Mouse (Mus musculus): ENCODE results near the gene Tapbpl.

Tapbpl gene

DNA sequence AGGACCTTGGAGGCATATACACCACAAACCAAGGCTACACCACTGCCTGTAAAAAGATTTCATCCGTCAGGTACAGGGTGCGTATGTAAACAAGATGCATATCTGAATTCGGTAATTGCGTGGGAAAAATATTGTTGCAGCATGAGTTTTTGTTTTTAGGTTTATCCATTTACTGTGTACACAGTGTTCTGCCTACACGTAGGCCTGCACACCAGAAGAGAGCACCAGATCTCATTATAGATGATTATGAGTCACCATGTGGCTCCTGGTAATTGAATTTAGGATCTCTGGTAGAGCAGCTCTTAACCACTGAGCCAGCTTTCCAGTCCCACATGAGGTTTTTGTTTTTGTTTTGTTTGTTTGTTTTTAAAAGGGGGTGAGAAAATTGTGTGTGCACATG is 34.5 kb downstream of the Tapbpl start:
- DNase-seq (ENCODE audit: low read depth, low spot score), result no peak

DNA sequence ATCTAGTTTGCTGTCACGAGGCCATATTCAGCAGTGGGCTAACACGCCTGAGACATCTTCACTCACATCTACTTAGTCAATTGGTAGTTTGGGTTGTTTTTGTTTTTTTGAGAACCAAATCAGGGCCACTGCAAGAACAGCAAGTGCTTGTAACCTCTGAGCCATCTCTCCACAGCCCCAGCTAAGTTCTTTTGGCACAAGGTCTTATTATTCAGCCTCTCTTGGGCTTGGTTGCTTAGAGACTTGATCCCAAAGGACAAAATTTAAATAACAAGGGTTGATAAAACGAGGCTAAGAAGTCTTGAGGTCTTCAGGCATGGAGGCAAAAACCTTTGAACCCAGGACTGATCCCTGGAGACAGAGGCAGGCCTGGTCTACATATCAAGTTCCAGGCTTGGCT is 35.4 kb downstream of the Tapbpl start:
- no peak for DNase-seq (ENCODE audit: low read depth, low spot score)

DNA sequence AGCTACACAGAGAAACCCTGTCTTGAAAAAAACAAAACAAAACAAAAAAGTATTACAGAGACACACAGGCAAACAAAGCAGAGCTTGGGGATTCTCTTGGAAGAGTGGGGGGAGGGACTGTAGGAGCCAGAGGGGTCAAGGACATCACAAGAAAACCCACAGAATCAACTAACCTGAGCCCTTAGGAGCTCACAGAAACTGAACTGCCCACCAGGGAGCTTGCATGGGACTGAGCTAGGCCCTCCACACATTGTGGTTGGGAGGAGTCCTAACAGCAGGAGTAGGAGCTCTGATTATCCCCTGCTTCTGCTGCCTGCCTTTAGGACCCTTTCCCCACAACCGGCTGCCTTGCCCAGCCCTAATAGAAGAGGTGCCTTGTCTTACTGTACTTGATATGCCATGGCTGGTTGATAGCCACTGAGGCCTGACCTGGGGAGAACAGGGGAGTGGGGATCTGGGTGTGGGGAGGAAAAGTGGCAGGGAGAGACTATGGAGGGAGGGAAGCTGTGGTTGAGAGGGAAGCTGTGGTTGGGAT is 36.1 kb downstream of the Tapbpl start:
- no peak for DNase-seq (ENCODE audit: low read depth, low spot score)

DNA sequence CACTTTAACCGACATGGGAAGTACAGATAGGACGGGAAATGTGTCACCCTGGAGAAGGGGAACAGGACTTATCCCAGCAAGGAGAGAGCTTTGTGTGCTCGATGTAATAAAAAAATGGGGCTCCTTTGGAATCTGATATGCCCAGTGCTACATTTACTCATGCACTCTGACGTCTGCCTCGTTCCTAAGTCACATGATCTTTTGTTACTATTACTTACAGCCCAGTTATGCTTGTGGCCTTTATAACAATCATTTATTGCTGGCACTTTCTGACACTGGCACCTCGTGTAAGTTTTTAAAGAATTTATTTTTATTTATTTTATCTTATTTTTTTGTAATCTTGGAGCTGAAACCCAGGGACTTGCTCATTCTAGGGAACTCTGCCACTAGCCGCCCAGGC is 38.3 kb downstream of the Tapbpl start:
- no peak for DNase-seq (ENCODE audit: low read depth, low spot score)

DNA sequence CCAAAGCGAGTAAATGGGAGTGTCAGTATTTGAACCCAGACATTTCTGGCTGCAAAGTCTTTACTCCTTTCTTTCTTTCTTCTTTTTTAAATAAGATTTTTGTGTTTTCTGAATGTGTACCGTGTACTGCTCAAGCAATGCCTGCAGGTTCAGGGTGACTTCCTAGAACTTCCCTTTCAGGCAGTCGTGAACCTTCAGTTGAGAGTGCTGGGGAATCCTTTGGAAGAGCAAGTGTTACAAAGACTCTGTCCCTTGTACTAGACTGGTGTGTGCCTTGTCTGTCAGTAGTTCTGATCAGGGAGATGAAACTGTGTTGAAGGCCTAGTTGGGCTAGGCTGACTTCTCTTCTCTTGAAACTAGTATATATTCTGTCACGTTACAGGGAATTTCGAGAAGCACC is 38.8 kb downstream of the Tapbpl start:
- DNase-seq (ENCODE audit: low read depth, low spot score), result no peak

DNA sequence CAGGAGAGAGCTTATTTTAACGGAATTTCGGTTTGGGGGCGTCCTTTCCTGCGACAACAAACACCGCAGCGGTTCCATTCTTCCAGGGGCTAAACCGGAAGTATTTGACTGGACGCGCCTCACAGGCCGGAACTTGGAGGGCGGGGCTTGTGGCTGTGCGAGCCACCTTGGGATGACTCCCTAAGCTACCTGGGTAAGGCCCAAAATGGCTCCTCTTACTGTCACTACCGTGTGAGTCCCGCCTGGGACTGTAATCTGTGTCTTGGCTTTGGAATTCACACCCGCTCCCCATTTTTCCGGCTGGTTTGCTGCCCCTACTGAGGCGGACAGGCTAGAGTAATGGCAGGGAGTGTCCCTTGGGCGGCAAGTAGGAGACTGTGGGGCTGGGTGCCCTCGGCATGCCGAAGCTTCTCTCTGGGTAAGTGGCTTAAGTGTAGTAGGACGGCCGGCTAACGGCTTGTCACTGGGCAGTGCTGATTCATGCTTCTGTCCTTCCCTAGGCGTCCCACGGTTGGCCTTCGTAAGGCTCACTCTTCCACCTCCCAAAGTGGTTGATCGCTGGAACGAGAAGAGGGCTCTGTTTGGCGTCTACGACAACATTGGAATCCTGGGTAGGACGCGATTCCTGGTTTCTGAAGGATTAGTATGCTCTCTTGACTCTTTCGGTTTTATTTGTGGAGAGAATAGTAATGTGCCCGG is 39.5 kb downstream of the Tapbpl start:
- DNase-seq (ENCODE audit: low read depth, low spot score), result peak; percentile 91

DNA sequence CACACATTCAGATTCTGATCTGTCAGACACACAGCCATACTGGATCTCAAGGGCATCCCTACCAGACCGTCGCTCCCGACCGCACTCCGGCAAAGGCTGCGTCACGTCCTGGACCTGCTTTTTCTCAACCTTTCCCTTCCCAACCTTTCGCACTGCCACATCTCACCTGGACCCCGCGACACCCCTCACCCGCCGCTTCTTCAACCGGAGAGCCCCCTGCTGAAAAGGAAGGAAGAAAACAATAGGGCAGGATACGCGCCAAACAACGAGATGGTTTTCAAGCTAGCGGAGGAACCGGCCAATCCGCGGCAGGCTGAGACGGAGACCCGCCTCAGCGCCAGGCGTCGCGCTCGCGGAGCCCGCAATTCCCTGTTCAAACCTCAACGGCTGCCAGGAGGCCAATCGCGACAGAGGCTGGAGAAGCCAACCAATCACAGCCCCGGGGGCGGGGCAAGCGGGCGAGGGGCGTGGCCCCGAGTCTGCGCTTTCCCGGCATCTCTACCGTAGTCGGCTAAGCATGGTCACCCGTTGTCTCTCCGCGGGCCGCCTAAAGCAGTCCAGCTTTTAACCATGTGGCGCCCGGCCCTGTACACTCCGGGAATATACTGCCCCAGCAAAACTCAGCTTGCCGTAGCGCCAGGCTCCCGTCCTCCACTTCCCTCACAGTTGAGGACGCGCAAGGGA is 40.2 kb downstream of the Tapbpl start, which contains the start of the genes Ncapd2 and Mrpl51:
TSS of gene Ncapd2 (minus strand) at position 370 of the 684 bp plus-strand sequence.
TSS of gene Mrpl51 (plus strand) at position 470 of the 684 bp plus-strand sequence.
- DNase-seq (ENCODE audit: low read depth, low spot score), result peak; percentile 89

DNA sequence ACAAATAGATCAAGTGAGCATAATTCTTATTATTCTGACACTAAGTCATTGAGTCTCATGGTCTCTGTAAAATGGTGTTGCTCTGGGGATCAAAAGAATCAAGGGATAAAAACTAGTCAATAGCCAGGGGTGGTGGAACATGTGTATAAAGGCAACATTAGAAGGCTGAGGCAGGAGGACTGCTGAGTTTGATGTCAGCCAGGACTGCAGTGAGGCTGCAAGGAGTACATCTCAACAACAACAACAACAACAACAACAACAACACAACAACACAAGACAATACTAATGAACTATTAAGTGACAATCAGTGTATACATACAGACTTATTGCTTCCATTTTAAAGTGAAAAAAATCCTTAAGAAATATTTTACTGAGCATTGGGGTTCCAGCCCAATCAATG is 40.8 kb downstream of the Tapbpl start:
- no peak for DNase-seq (ENCODE audit: low read depth, low spot score)

DNA sequence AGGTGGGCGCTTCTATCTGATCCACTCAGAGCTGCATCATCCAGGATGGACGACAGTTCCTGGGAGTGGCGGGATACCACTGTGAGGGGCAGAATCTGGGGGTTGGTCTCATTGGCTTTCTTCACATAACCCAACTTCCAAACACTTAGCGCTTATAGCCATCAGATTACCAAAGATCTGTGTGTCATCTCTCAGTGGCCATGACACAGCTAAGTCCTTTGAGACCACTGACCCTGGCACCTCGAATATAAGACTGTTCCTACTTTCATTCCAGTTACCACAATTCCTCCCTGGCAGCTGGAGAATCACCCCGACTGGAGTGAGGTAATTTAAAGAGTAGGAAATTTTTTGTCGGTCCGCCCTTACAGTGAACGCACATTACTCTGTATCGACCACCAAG is 45.5 kb downstream of the Tapbpl start:
- no peak for DNase-seq (ENCODE audit: low read depth, low spot score)

DNA sequence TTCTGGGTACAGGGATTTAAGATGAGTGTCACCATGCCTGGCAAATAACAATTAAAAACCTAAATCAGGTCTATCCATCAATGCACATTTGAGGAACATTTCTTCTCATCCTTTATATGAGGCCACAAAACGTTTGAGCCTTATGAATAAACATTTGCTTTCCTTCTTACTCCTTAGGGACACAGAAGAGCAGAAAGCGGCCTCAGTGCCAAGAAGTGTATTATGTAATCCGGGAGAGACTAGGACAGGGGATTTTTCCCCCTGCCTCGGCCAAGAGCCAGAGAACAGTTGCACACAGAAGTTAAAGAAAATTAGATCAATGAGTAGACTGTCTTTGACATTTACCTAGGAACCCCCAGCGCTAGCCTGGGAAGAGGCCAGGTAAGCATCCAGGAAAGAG is 49.5 kb downstream of the Tapbpl start:
- no peak for DNase-seq (ENCODE audit: low read depth, low spot score)

DNA sequence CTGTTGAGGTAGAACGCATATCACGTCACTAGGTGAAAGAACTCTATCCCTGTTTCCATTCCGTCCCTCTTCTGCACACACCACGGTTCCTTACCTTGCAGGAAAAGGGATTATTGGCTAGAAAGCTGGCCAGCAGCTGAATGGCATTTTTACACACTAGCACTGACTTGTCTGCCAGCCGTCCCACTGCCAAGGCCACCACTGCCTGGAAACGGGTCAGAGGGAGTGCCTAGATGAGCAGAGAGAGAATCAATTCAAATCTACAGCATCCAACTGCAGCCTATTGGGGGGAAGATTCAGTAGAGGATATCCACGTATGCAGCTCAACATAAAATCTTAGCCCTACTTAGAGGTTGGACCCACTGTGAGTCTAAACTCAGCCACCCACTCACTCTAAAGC is 52.1 kb downstream of the Tapbpl start:
- DNase-seq (ENCODE audit: low read depth, low spot score), result no peak

DNA sequence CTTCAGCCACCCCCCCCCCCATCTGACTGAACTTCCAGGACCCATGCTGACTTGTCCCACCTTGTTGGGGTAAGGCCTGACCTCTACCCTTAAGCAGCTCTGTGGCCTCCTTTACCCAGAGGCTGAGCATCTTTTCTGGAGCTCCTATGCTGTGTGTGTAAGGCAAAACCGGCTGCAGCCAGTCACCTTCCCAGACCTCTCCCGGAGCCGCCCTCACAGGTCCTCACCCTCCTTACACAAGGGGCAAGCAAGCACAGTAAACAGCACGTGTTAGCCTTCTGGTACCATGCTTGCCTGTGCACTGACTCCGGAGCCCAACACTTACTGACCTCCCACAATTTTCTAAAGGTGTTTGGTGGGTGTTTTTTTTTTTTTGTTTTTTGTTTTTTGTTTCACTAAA is 56.2 kb downstream of the Tapbpl start:
- no peak for DNase-seq (ENCODE audit: low read depth, low spot score)

All from retina, adult 2 months (tissue).